In the genomic region with DNA sequence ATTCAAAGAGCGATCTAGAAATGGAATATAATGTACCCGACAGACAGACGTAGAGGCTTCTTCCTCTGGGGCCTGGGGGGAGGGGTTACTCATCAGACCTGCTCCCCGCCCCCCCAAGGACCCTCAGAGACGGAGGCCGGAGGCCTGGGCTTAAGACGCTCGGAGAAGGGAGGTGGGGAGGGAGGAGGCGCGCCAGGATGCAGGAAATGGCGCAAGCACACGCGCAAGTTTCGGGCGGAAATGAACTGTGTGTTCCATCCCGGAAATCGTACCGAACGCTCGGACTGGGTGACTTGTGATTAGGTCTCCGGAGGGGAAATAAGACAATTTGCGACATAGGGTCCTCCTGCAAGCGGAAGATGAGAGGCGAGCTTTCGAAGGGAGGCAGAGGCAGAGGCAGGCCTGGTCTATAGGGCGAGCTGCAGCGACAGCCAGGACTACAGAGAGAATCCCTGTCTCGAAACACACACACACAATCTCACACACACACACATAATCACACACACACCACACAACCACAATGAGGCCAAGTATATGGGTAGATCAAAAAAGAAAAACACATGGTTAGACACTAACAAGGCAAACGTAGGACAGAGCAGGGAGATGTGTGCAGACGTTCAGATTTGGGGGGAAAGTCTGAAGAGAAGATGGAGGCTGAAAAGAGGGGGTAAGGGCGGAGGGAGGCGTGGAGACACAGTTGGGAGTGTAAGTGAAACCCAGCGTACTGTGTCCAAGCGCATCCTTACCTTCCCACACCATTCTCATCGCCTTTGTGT, we compare ENCODE assay signal across 8 mouse cellular contexts. TPM values are rescaled to one million over a fixed set of nuclear protein-coding genes. Genes with fewer than 3 reads are reported as not detected.
DNase-seq lines count a peak whose midpoint lies in the region; ATAC-seq lines count a peak whose summit lies in the region.

Gene Nfkbil1 (minus strand): TSS at position 179 of the 776 bp plus-strand sequence.

- ATAC-seq in inflammation-experienced regulatory T-cells, adult 6 months: peak; percentile 52
- peak; percentile 65 for ATAC-seq in megakaryocyte-erythroid progenitor cell, adult 5-6 weeks (replicated peaks; ENCODE audit: low FRiP score, low TSS enrichment, poor library complexity, severe bottlenecking)

- intact Hi-C loops in gastrocnemius, postnatal 14 days (cut with DNase I; ENCODE audit: low total_unique reads): no loop called here
- intact Hi-C loops in left cerebral cortex, postnatal 10 days (cut with DNase I): no loop called here

- DNase-seq in adrenal gland, adult (ENCODE audit: inconsistent age in 2 of 2, low spot score in 1 of 2): peak; percentile 94 to 97
- peak; percentile 98 for DNase-seq in embryo, embryonic 10.5 days (ENCODE audit: low spot score)
- peak; percentile 90 for DNase-seq in gastrocnemius, postnatal 14 days
- DNase-seq in left cerebral cortex, postnatal 10 days (ENCODE audit: extremely low spot score in 1 of 2, low spot score in 2 of 2): peak; percentile 91 to 94
- DNase-seq in right cerebral cortex, postnatal 25 days: peak; percentile 89
- DNase-seq in urinary bladder, postnatal 4 days (ENCODE audit: low spot score in 2 of 2): peak; percentile 88 to 90

RNA-seq across cellular contexts. Expression of gene Nfkbil1, which starts in this region (rescaled TPM):
- 1 to 10 TPM; 7.6 to 7.9 TPM for total RNA-seq in gastrocnemius, postnatal 14 days (2021)
- 1 to 10 TPM; 1.7 to 3.3 (median 1.9) TPM for polyA plus RNA-seq in inflammation-experienced regulatory T-cells, adult 6 months (2017; shearing (Covaris generic))
- 10 to 100 TPM; 12.7 to 14.6 TPM for total RNA-seq in left cerebral cortex, postnatal 10 days (2021)
- total RNA-seq in megakaryocyte-erythroid progenitor cell, adult 5-6 weeks (2014; fragmentation: Nextera tagmentation): 8.8 and 10.1 TPM in 2 replicates
- total RNA-seq in megakaryocyte-erythroid progenitor cell, adult 5-6 weeks (2017): 3.5 and 10.1 TPM in 2 replicates

Comparison
In these comparisons a context has a peak if more than half of its experiments do, and no peak if none do; other contexts are left out.
1. Peak in every context shown above with its lines: DNase-seq and ATAC-seq.